Mouse (Mus musculus) urinary bladder, postnatal 25 days (tissue): ENCODE data around the gene Slc4a3.

Experiments
- DNase-seq: peaks from one replicate; pipeline ENCODE4 v3.0.0; 2022; ENCODE audit warnings: low spot score

The Slc4a3 gene

GRCm38 (mm10) chr1:75559212-75559925 lies 13.3 kb downstream of the Slc4a3 start:
- peak; percentile 87 for DNase-seq

DNA sequence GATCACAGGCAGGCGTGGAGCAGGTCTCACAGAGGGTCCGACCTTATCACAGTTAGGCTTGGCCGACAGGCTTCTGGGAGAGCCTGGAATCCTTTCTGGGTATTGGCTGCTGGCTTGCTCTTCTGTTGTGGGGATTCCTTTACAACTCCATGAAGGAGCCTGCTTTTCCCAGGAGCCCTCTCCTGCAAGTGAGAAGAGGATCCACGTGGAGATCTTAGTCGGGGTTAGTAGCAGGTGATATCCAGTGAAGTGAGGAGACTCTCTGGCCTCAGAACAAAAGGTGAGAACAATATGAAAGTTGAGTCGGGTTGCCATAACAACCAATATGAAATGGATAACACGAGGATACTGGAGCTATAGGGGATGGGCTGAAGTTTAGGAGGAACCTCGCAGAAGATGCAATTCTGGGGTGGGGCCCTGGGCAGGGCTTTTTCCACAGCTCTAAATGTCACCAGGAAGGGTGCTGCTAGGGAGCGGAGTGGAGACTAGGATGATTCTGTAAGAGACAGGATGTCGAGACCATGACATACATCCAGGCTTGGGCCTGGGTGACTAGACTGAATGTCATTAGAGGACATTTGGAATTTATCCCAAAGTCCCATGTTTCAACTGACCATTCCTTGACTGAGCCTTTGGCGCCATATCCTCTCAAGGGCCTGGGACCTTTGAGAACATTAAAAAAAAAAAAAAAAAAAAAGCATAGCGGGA lies 14.3 kb downstream of the Slc4a3 start:
- no peak for DNase-seq

DNA sequence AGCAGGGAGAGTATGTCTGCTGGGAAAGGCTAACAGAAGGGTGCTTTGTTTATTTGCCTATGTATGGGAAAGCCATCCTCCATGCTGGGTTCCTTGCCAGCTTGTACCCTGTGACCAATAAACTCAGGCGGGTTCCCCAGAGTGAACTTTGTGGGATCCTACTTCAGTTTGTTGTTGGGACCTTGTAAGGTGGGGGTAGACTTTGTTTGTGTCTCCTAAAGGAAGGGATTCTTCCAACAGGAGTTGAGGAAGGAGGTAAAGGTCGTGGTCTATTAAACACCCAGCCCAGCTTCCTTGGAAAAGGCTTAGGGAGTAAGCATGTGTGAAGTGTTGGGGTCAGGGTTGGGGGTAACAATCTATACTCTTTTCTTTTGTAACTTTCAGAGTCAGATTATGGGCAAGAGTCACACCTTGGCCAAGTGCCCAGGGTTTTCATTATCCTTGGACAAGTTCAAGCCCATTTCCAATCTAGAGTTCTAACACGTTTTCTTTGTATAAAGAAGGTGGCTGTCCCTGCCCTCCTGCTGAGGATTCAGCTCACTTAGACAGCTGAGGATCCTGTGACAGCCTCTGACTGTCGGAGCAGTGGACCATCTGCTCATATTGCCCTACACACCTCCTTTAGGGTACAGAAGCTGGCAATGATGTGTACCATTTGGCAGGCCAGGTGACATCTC lies 15.3 kb downstream of the Slc4a3 start:
- DNase-seq: no peak

- no peak for DNase-seq
Measured at GRCm38 (mm10) chr1:75561898-75562238, 15.8 kb downstream of the Slc4a3 start.

DNA sequence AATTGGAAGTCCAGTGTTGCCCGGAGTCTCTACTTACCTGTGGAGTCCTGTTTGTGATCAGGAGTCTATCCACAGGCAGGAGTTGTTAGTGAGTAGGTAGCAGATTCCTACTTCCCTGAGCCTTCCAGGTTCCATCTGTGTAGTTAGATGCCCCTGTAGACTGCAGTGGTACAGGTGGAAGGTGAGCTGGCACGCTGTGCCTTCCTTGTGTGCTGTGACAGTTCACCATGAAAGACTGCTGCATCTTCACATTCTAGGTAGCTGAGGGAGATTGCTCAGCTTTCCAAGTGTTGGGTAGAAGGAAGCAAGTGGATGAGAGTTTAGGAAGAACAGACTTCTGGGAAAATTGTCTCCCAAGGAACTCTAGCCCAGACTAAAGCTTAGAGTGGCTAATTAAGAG lies 18.0 kb downstream of the Slc4a3 start:
- no peak for DNase-seq

GRCm38 (mm10) chr1:75564916-75565315 lies 18.9 kb downstream of the Slc4a3 start:
- no peak for DNase-seq

- DNase-seq: no peak
Measured at GRCm38 (mm10) chr1:75565616-75566015, 19.6 kb downstream of the Slc4a3 start.

DNA sequence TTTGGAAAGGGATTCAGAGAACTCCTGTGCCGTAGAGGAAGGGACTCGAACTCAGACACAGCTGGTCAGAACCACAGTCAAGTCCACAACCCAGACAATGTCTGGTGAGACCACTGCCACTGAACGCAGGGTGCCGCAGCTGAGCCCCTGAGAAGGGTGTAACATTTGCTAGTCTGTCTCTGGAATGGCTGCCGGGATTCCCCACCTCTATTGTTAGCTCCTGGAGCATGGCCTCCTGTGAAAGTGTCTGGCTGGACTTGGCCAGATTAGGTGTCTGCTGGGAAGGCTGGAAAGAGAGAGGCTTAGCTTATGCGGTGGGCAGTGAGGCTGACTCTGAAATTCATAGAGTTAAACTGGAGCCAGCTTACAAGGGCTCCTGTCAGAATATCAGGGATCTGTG lies 24.3 kb downstream of the Slc4a3 start:
- DNase-seq: no peak

GRCm38 (mm10) chr1:75572776-75573175 lies 26.7 kb downstream of the Slc4a3 start:
- no peak for DNase-seq

- no peak for DNase-seq
Measured at GRCm38 (mm10) chr1:75573715-75574114, 27.6 kb downstream of the Slc4a3 start.

DNA sequence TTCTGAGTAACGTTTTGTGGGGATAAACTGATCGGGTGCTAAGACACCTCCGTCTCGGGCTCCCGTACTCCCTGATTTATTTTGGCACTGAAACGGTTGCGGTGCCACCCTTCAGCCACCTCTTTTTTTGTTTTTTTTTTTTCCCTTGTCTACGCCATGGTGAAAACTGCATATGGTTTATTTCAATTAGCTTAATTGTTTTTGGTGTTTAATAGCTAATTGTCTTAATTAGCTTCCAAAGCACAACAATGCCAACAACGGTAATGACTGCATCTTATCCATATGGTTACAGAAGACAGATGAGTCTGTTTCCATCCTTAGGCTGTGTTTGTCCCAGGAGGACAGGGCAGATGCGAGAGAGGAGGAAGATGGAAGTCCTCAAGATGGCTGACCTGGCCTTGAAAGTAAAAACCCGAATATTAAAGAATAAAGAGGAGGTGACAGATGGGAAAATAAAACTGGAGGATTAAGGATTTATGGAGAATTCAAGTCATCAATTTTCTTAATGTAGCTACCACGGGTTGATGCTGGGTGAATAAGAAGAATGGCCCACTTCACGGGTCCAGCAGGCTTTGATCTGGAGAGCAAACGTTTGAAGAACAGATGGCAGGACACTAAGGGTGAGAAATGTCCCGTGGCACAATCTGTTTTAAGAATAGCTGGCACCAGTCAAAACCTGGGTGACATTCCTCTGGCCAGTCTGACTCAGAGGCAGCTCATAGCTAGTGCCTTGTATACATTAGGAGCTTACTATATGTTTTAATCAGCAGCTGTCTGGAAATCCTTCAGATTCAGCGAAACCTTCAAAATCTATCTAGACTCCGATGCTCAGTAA lies 28.6 kb downstream of the Slc4a3 start:
- no peak for DNase-seq

DNA sequence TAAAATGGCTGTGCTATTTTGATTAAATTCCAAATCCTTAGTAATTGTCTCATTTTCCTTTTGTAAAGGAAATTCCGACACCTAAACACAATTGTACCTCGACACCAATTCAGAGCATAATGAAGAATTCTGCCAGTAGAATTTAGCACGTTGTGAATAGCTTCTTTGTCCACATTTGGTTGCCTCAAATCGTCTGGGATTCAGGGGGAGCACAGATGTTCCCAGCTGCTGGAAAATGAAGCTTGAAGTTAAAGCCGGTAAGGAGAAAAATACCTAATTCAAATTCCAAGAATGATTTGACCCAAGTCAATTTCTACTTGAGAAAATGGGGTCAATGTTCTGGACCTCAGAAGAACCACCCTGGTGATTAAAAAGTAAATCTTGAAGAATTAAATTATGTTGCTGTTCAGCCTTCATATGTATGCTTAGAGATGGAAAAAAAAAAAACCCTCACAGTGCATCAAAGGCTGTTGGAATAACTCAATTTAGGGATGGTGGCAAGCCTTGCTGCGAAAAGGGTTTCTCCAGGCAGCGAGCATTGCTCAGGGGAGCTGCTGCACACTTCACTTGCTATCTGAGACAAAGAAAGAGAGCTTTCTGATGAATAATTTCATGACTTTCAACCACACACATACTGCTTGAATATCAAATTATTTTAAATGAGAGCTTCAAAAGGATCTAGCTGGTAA lies 36.0 kb downstream of the Slc4a3 start:
- DNase-seq: no peak

- DNase-seq: no peak
Measured at GRCm38 (mm10) chr1:75582625-75582956, 36.5 kb downstream of the Slc4a3 start.

- DNase-seq: no peak
Measured at GRCm38 (mm10) chr1:75583034-75583433, 37.0 kb downstream of the Slc4a3 start.

GRCm38 (mm10) chr1:75586791-75587190 lies 40.7 kb downstream of the Slc4a3 start:
- DNase-seq: no peak

- DNase-seq: no peak
Measured at GRCm38 (mm10) chr1:75587738-75588719, 42.0 kb downstream of the Slc4a3 start.

- no peak for DNase-seq
Measured at GRCm38 (mm10) chr1:75588874-75589273, 42.8 kb downstream of the Slc4a3 start.

- DNase-seq: no peak
Measured at GRCm38 (mm10) chr1:75589983-75590382, 43.9 kb downstream of the Slc4a3 start.

GRCm38 (mm10) chr1:75593956-75594355 lies 47.9 kb downstream of the Slc4a3 start:
- DNase-seq: no peak

DNA sequence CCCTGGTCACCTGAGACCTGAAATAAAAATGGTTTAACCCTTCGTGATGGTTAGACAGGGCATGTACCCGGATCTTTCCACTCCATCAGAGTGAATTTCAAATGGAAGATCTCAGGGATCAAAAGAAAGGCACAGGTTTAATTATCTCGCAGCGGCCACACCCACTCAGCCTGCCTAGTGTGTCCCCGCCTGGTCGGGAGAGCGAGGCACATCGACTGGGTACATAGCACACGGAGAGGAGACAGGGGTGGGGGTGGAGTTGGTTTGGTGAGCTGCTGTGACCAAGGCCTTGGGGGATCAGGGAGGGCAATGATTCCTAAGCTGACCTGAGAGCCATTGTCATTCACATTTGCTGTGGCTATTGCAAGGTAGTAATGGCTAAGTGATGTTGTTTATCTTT lies 48.8 kb downstream of the Slc4a3 start:
- no peak for DNase-seq

GRCm38 (mm10) chr1:75595930-75596329 lies 49.9 kb downstream of the Slc4a3 start:
- DNase-seq: no peak
